Mouse (Mus musculus): Measurements from ENCODE around the gene Tmem201.

- TF ChIP-seq CTCF (IDR thresholded peaks at IDR 0.05; ENCODE audit: borderline replicate concordance, insufficient read depth, low read depth, low read length) (no peak), POLR2A (IDR thresholded peaks at IDR 0.05; ENCODE audit: borderline replicate concordance, insufficient read depth, low read length) (no peak)
Observed at GRCm38 (mm10) chr4:149696189-149696971, 41.5 kb downstream of the Tmem201 start.
